Mouse (Mus musculus) spleen, adult 2 months (tissue): ENCODE results near the gene Pls1. TPM values are rescaled to one million over a fixed set of nuclear protein-coding genes. Genes with fewer than 3 reads are reported as not detected.

Experiments used
- DNase-seq, 2 experiments: peaks; one replicate each; pipeline versions ENCODE4 v3.0.0 to v3.0.0-alpha.2; 2012 to 2021; ENCODE audit warnings: low spot score in 2 of 2, low read depth in 1 of 2
- H3K27ac ChIP-seq: fragments of 200-500 bp; 2 replicates; pipeline ENCODE4 v1.5.1; 2012; ENCODE audit warnings: low read length, inconsistent platforms; ENCODE audit not compliant: insufficient read depth
- H3K27me3 ChIP-seq: fragments of 200-500 bp; 2 replicates; pipeline ENCODE4 v1.6.1; 2012; ENCODE audit warnings: mild to moderate bottlenecking, moderate library complexity, low read length, inconsistent platforms; ENCODE audit not compliant: control insufficient read depth, insufficient read depth
- H3K36me3 ChIP-seq: fragments of 200-500 bp; 2 replicates; pipeline ENCODE4 v1.6.1; 2012; ENCODE audit warnings: mild to moderate bottlenecking, low read length, inconsistent platforms; ENCODE audit not compliant: control insufficient read depth, insufficient read depth
- H3K4me1 ChIP-seq: fragments of 200-500 bp; 2 replicates; pipeline ENCODE4 v1.6.1; 2011; ENCODE audit warnings: inconsistent platforms; ENCODE audit not compliant: control insufficient read depth, insufficient read depth, insufficient read length
- H3K4me3 ChIP-seq: fragments of 200-500 bp; 2 replicates; pipeline ENCODE4 v1.5.1; 2011; ENCODE audit warnings: mild to moderate bottlenecking, inconsistent platforms; ENCODE audit not compliant: insufficient read depth, insufficient read length; ENCODE audit errors: extremely low read depth
- CTCF ChIP-seq: fragments of 200-500 bp; IDR thresholded peaks from 2 replicates; pipeline ENCODE4 v1.5.1; 2011; ENCODE audit warnings: mild to moderate bottlenecking, inconsistent platforms; ENCODE audit not compliant: insufficient read depth, insufficient read length, insufficient replicate concordance; ENCODE audit errors: extremely low read depth
- POLR2A ChIP-seq: fragments of 200-500 bp; IDR thresholded peaks from 2 replicates; pipeline ENCODE4 v1.6.1; 2011; ENCODE audit warnings: low read depth, low read length, inconsistent platforms
- WGBS: fragments of 180-500 bp; shearing (Covaris S2); methylation state at CpG from one replicate; pipeline ENCODE4 v1.1.7; 2018; 5-methylcytosine and 5-hydroxymethylcytosine counted together
- polyA plus RNA-seq: library from polyadenylated mRNA; depleted of rRNA; stranded (reverse); fragments of >200 nt; gene quantifications from 2 replicates; pipeline ENCODE4 v1.2.3, GENCODE M21; 2012

The Pls1 gene
- polyA plus RNA-seq, 1 experiment: 0.49 TPM

- Histone ChIP-seq H3K27ac (no peak overlapping the region), H3K27me3 (no peaks in the 10 kb centered on the region), H3K4me1 (no peaks in the 10 kb centered on the region), H3K4me3 (no peak overlapping the region), H3K36me3 (no peaks in the 10 kb centered on the region)
- no peak for DNase-seq
- no peak for TF ChIP-seq CTCF
- TF ChIP-seq POLR2A: no peak
- 87% methylated on average over 15 of the region's 15 CpGs for WGBS
Observed at GRCm38 (mm10) chr9:95793986-95794744, 50.9 kb downstream of the Pls1 start.

DNA sequence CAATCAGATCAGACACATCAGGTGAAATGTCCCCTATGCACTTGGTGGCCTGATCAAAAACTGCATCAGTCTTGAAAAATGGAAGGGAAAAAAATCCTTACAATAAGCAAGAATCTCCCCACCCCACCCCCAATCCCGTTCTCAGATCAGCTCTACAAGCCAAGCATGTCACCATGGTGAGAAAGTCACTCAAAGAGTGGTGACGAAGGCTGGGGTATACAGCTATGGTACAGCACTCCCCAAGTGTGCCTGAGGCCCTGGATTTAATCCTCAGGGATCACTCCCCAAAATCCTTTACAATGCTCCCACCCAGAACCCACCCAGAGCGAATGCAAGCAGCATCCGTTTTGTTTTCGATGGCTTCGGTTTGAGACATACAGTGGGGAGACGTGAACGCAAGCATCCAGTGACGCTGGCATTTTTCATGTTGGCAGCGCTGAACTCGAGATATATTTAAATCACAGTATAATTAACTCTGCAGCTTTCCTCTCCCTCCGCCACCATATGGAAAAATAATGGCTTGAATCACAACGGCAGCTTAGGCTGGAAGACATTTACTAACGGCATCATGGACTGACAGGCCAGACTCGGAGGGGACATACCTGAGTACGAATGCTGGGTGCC, 60.1 kb downstream of the Pls1 start:
- H3K27me3 ChIP-seq: no peaks in the 10 kb centered on the region
- TF ChIP-seq POLR2A: no peak
- no peak for TF ChIP-seq CTCF
- H3K4me3 ChIP-seq: no peak overlapping the region
- no peaks in the 10 kb centered on the region for H3K36me3 ChIP-seq
- no peak overlapping the region for H3K27ac ChIP-seq
- no peak for DNase-seq
- 90% methylated on average over 16 of the region's 16 CpGs for WGBS
- H3K4me1 ChIP-seq: no peaks in the 10 kb centered on the region

DNA sequence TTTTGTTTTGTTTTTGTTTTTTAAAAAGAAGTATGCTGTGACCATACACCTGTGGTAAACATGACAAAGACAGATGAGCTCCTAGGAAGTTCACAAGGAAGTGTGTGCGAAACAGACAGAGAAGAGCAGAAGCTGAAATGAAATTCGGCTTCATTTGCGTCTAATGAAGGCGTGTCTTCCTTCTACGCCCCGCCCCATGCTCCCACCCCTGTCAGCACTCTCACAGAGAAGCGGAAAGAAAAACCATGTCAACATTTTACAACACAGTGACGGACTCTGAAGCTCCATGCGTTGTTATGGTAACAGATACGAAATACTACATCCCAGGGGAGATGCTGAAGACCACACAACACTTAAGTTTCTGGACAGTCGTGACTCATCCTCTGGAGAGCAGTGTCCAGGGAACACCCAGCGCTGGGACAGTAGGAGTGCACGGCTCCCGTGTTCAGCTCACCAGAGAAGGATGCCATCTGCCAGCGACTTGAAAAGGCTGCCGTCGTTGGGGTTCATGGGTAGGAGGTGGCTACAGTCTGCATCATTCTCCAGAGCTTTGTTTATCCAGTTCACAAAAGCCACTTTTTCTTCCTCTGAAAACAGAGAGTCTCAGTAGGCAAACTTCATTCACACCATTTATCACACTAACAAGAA, 61.3 kb downstream of the Pls1 start:
- Histone ChIP-seq H3K27ac (no peak overlapping the region), H3K27me3 (no peaks in the 10 kb centered on the region), H3K4me3 (no peak overlapping the region), H3K36me3 (no peaks in the 10 kb centered on the region), H3K4me1 (no peaks in the 10 kb centered on the region)
- DNase-seq: no peak
- WGBS: 73% methylated on average over 17 of the region's 17 CpGs
- no peak for TF ChIP-seq CTCF
- TF ChIP-seq POLR2A: no peak

GRCm38 (mm10) chr9:95771671-95772070, 73.4 kb downstream of the Pls1 start:
- H3K36me3 ChIP-seq: no peaks in the 10 kb centered on the region
- H3K27ac ChIP-seq: no peak overlapping the region

GRCm38 (mm10) chr9:95763218-95763617, 81.9 kb downstream of the Pls1 start:
- no peaks in the 10 kb centered on the region for H3K36me3 ChIP-seq
- no peak overlapping the region for H3K27ac ChIP-seq
- no peak for TF ChIP-seq CTCF
- no peak for TF ChIP-seq POLR2A
- no peak for DNase-seq
- H3K4me1 ChIP-seq: no peaks in the 10 kb centered on the region
- 83% methylated on average over 4 of the region's 4 CpGs for WGBS
- H3K4me3 ChIP-seq: no peak overlapping the region
- no peaks in the 10 kb centered on the region for H3K27me3 ChIP-seq

More at GRCm38 (mm10) chr9:95771671-95772070, 73.4 kb downstream of the Pls1 start:
- DNase-seq: no peak
- no peaks in the 10 kb centered on the region for H3K4me1 ChIP-seq
- TF ChIP-seq POLR2A (no peak), CTCF (no peak)
- H3K4me3 ChIP-seq: no peak overlapping the region
- 75% methylated on average over 2 of the region's 2 CpGs for WGBS
- no peaks in the 10 kb centered on the region; the same call in 1 of the 2 replicates for H3K27me3 ChIP-seq

- no peak overlapping the region for H3K27ac ChIP-seq
- TF ChIP-seq POLR2A (no peak), CTCF (no peak)
- H3K27me3 ChIP-seq: no peaks in the 10 kb centered on the region
- no peak overlapping the region for H3K4me3 ChIP-seq
- H3K36me3 ChIP-seq: no peaks in the 10 kb centered on the region
- no peaks in the 10 kb centered on the region for H3K4me1 ChIP-seq
- no peak for DNase-seq
- WGBS: 79% methylated on average over 3 of the region's 3 CpGs
Observed at GRCm38 (mm10) chr9:95762228-95762627, 82.9 kb downstream of the Pls1 start.

- H3K27ac ChIP-seq: no peak overlapping the region
- H3K4me3 ChIP-seq: no peak overlapping the region
- 89% methylated on average over 8 of the region's 8 CpGs for WGBS
- no peaks in the 10 kb centered on the region for H3K4me1 ChIP-seq
- TF ChIP-seq POLR2A (no peak), CTCF (no peak)
- H3K36me3 ChIP-seq: no peaks in the 10 kb centered on the region
- H3K27me3 ChIP-seq: no peaks in the 10 kb centered on the region
- DNase-seq: no peak
Observed at GRCm38 (mm10) chr9:95761381-95761780, 83.7 kb downstream of the Pls1 start.
